Mouse (Mus musculus) kidney, postnatal 0 days (tissue): Measurements from ENCODE around the gene 9130409I23Rik. TPM values are rescaled to one million over a fixed set of nuclear protein-coding genes. Genes with fewer than 3 reads are reported as not detected.

Source experiments
- ATAC-seq: fragments of 200-750 bp; cut with Nextera tagmentation; replicated peaks from 2 replicates; pipeline ENCODE4 v1.8.0; 2017; ENCODE audit warnings: low read depth, moderate number of reproducible peaks, moderate TSS enrichment, moderate library complexity; ENCODE audit not compliant: low FRiP score
- DNase-seq: peaks from one replicate; pipeline ENCODE4 v3.0.0-alpha.2; 2016; ENCODE audit warnings: low spot score
- H3K27ac ChIP-seq: fragments of 300-500 bp; sonication (generic); 2 replicates; pipeline ENCODE4 v1.5.1; 2014; ENCODE audit warnings: mild to moderate bottlenecking
- H3K27me3 ChIP-seq: fragments of 300-500 bp; sonication (generic); 2 replicates; pipeline ENCODE4 v1.6.1; 2014; ENCODE audit warnings: low read length, mixed read lengths; ENCODE audit not compliant: insufficient read depth
- H3K36me3 ChIP-seq: fragments of 300-500 bp; sonication (generic); 2 replicates; pipeline ENCODE4 v1.6.1; 2014; ENCODE audit warnings: low read length, mixed read lengths; ENCODE audit not compliant: insufficient read depth
- H3K4me1 ChIP-seq: fragments of 300-500 bp; sonication (generic); replicated peaks from 2 replicates; pipeline ENCODE4 v1.6.1; 2014; ENCODE audit warnings: antibody characterized with exemption, low read length, mixed read lengths; ENCODE audit not compliant: insufficient read depth
- H3K4me2 ChIP-seq: fragments of 300-500 bp; sonication (generic); 2 replicates; pipeline ENCODE4 v1.6.1; 2014; ENCODE audit warnings: mild to moderate bottlenecking, low read length, moderate library complexity, mixed read lengths
- H3K4me3 ChIP-seq: fragments of 300-500 bp; sonication (generic); replicated peaks from 2 replicates; pipeline ENCODE4 v1.5.1; 2014; ENCODE audit warnings: low read depth, low read length
- H3K9ac ChIP-seq: fragments of 300-500 bp; sonication (generic); 2 replicates; pipeline ENCODE4 v1.6.1; 2014; ENCODE audit warnings: low read depth, low read length
- H3K9me3 ChIP-seq: fragments of 300-500 bp; sonication (generic); replicated peaks from 2 replicates; pipeline ENCODE4 v1.6.1; 2016; ENCODE audit warnings: low read length, inconsistent platforms, mixed read lengths
- CTCF ChIP-seq: IDR thresholded peaks from 2 replicates; pipeline ENCODE4 v1.5.1; 2016; ENCODE audit warnings: antibody characterized with exemption, low read depth, mild to moderate bottlenecking, moderate library complexity
- WGBS: fragments of 180-500 bp; shearing (Covaris S2); extraction: QIAGEN DNeasy Blood & Tissue Kit; methylation state at CpG from one replicate; pipeline ENCODE4 v1.1.7; 2014; 5-methylcytosine and 5-hydroxymethylcytosine counted together
- polyA plus RNA-seq: library from polyadenylated mRNA; unstranded; fragments of >200 nt; fragmentation: Nextera tagmentation; extraction: Ambion mirVana; gene quantifications from 2 replicates; pipeline ENCODE4 v1.2.1, GENCODE M21; 2015

The 9130409I23Rik gene
- polyA plus RNA-seq, 1 experiment from 2014 or later = 0.08 TPM

DNA sequence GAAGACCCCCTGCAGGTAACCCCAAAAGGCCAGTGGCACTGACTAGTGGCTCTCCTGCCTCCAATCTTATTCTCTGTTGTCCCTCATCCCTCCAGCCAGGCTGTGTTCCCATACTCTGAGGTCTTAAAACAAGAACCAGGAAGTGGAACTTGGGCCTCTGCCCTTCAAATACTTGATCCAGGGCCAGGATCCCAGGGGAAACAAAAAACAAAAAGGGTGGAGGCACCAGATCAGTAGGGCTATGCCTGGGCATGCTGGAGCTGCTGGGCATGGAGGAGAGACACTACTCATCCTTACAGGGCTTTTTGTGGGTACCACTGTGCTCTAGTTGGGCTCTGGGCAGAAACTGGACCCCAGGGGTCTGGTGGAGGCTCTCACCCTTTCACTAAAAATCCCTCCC, 35.5 kb upstream of the 9130409I23Rik start:
- Histone ChIP-seq H3K4me3 (no peak overlapping the region), H3K9ac (no peak overlapping the region), H3K4me1 (peaks cover 18% of the 10 kb centered on the region), H3K36me3 (no peaks in the 10 kb centered on the region), H3K4me2 (peak overlapping the region; percentile 89; the same call in 1 of the 2 replicates), H3K27ac (peak overlapping the region; percentile 84), H3K27me3 (no peaks in the 10 kb centered on the region), H3K9me3 (no peaks in the 10 kb centered on the region)
- DNase-seq (peak; percentile 36), ATAC-seq (no peak)
- TF ChIP-seq CTCF = no peak

- Histone ChIP-seq H3K9me3 (no peaks in the 10 kb centered on the region), H3K4me3 (no peak overlapping the region)
Measured at GRCm38 (mm10) chr1:181016045-181016444, 35.0 kb upstream of the 9130409I23Rik start.

DNA sequence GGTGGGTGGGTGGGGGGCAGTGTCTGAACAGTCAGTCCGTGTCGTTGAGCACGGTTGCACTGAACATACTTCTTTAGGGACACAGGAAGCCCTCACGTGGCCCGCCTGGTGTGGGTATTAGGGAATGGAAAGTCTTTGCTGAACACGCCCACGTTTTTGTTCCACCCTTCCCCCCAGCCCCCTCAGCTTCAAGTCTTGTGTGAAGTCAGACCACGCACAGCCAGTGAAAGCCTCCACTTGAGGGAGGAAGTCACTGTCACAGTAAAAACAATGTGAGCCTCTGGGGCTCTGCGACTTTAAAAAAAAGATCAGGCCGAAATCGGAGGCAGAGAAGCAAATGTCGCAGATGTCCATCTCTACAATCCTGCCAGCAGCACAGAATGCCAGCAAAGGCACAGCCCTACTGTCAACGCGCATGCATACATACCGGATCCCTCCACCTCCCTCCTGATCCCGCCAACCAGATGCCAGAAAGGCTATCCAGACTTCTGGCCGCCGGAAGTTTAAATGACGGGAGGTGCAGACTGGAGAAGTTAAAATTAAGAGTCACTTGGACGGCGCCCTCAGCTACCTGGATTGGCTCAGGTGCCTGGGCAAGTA, 34.4 kb upstream of the 9130409I23Rik start:
- Histone ChIP-seq H3K9ac (peak overlapping the region; percentile 36), H3K27ac (peak overlapping the region; percentile 84), H3K36me3 (no peaks in the 10 kb centered on the region), H3K4me2 (peak overlapping the region; percentile 89), H3K27me3 (no peaks in the 10 kb centered on the region), H3K9me3 (no peaks in the 10 kb centered on the region), H3K4me3 (peak overlapping the region; percentile 40), H3K4me1 (peaks cover 17% of the 10 kb centered on the region)
- WGBS = under 1% methylated on average over 21 of the region's 21 CpGs
- DNase-seq = peak; percentile 83
- peak; percentile 55 for ATAC-seq
- TF ChIP-seq CTCF = no peak

More at GRCm38 (mm10) chr1:181016045-181016444, 35.0 kb upstream of the 9130409I23Rik start:
- 0 out of 2 replicates have a peak overlapping the region, but pooled peaks have one; percentile 36 for H3K9ac ChIP-seq
- 80% methylated on average over 4 of the region's 4 CpGs for WGBS
- H3K36me3 ChIP-seq = no peaks in the 10 kb centered on the region
- TF ChIP-seq CTCF = no peak
- H3K27me3 ChIP-seq = no peaks in the 10 kb centered on the region
- H3K27ac ChIP-seq = peak overlapping the region; percentile 84
- ATAC-seq (no peak), DNase-seq (peak; percentile 65)
- peaks cover 17% of the 10 kb centered on the region for H3K4me1 ChIP-seq
- peak overlapping the region; percentile 89 for H3K4me2 ChIP-seq

- H3K9me3 ChIP-seq = no peaks in the 10 kb centered on the region
- H3K27ac ChIP-seq = peak overlapping the region; percentile 84
- 0% methylated on average over 22 of the region's 22 CpGs for WGBS
- peak overlapping the region; percentile 36; the same call in 1 of the 2 replicates for H3K9ac ChIP-seq
- TF ChIP-seq CTCF = no peak
- H3K4me1 ChIP-seq = peaks cover 17% of the 10 kb centered on the region
- no peaks in the 10 kb centered on the region for H3K27me3 ChIP-seq
- peak overlapping the region; percentile 89 for H3K4me2 ChIP-seq
- ATAC-seq (peak; percentile 79), DNase-seq (peak; percentile 81)
- H3K36me3 ChIP-seq = no peaks in the 10 kb centered on the region
- H3K4me3 ChIP-seq = peak overlapping the region; percentile 40
Measured at GRCm38 (mm10) chr1:181017212-181017711, 33.8 kb upstream of the 9130409I23Rik start.

GRCm38 (mm10) chr1:181017890-181018420, 33.1 kb upstream of the 9130409I23Rik start:
- Histone ChIP-seq H3K9ac (no peak overlapping the region), H3K27me3 (no peaks in the 10 kb centered on the region), H3K27ac (no peak overlapping the region), H3K36me3 (no peaks in the 10 kb centered on the region), H3K4me2 (no peak overlapping the region), H3K4me1 (peaks cover 17% of the 10 kb centered on the region), H3K4me3 (no peak overlapping the region), H3K9me3 (no peaks in the 10 kb centered on the region)
- ATAC-seq (no peak), DNase-seq (no peak)
- WGBS = 78% methylated on average over 13 of the region's 13 CpGs
- no peak for TF ChIP-seq CTCF

- Histone ChIP-seq H3K4me2 (no peak within 1 kb of the TSS), H3K4me3 (no peak within 1 kb of the TSS), H3K9me3 (no peaks in the 10 kb centered on the region), H3K27ac (no peak within 1 kb of the TSS), H3K27me3 (no peaks in the 10 kb centered on the region), H3K36me3 (no peaks in the 10 kb centered on the region), H3K9ac (no peak within 1 kb of the TSS), H3K4me1 (peaks cover 7% of the 10 kb centered on the region)
- no peak for ATAC-seq
- DNase-seq = no peak
- 30% methylated on average over 5 of the region's 5 CpGs for WGBS
- no peak for TF ChIP-seq CTCF
Measured at GRCm38 (mm10) chr1:181020756-181021487, 30.1 kb upstream of the 9130409I23Rik start, which contains the start of gene Ephx1. TSS of gene Ephx1 (minus strand) at chr1:181020904.
